Mouse (Mus musculus) limb, embryonic 11.5 days (tissue): Measurements from ENCODE around the gene Nptx1. TPM values are rescaled to one million over a fixed set of nuclear protein-coding genes. Genes with fewer than 3 reads are reported as not detected.

Experiments used
- ATAC-seq: fragments of 200-750 bp; cut with Nextera tagmentation; 2 replicates; pipeline ENCODE4 v1.8.0; 2017; ENCODE audit warnings: low read depth; ENCODE audit not compliant: insufficient number of reproducible peaks, low FRiP score, low TSS enrichment
- DNase-seq: peaks from one replicate; pipeline ENCODE4 v3.0.0-alpha.2; 2015; ENCODE audit warnings: low spot score
- H3K27ac ChIP-seq: fragments of 300-500 bp; sonication (generic); replicated peaks from 2 replicates; pipeline ENCODE4 v1.5.1; 2014; ENCODE audit warnings: low read depth, mild to moderate bottlenecking, low read length
- H3K27me3 ChIP-seq: fragments of 300-500 bp; sonication (generic); 2 replicates; pipeline ENCODE4 v1.6.1; 2014; ENCODE audit warnings: mild to moderate bottlenecking, low read length, mixed read lengths; ENCODE audit not compliant: control insufficient read depth, insufficient read depth
- H3K36me3 ChIP-seq: fragments of 300-500 bp; sonication (generic); 2 replicates; pipeline ENCODE4 v1.6.1; 2014; ENCODE audit warnings: mild to moderate bottlenecking, low read length, moderate library complexity, mixed read lengths; ENCODE audit not compliant: control insufficient read depth, insufficient read depth
- H3K4me1 ChIP-seq: fragments of 300-500 bp; sonication (generic); 2 replicates; pipeline ENCODE4 v1.6.1; 2014; ENCODE audit warnings: low read length, mixed read lengths; ENCODE audit not compliant: control insufficient read depth, insufficient read depth
- H3K4me2 ChIP-seq: fragments of 300-500 bp; sonication (generic); 2 replicates; pipeline ENCODE4 v1.6.1; 2014; ENCODE audit warnings: low read depth, mild to moderate bottlenecking, moderate library complexity; ENCODE audit not compliant: severe bottlenecking
- H3K4me3 ChIP-seq: fragments of 300-500 bp; sonication (generic); 2 replicates; pipeline ENCODE4 v1.5.1; 2014; ENCODE audit warnings: low read depth, low read length
- H3K9ac ChIP-seq: fragments of 300-500 bp; sonication (generic); 2 replicates; pipeline ENCODE4 v1.6.1; 2014; ENCODE audit warnings: mild to moderate bottlenecking, low read length
- H3K9me3 ChIP-seq: fragments of 300-500 bp; sonication (generic); 2 replicates; pipeline ENCODE4 v1.6.1; 2016; ENCODE audit warnings: low read length; ENCODE audit not compliant: control insufficient read depth
- WGBS: fragments of 180-500 bp; shearing (Covaris S2); extraction: QIAGEN DNeasy Blood & Tissue Kit; methylation state at CpG from one replicate; pipeline ENCODE4 v1.1.7; 2014; 5-methylcytosine and 5-hydroxymethylcytosine counted together
- polyA plus RNA-seq: library from polyadenylated mRNA; unstranded; fragments of >200 nt; fragmentation: Nextera tagmentation; extraction: Ambion mirVana; gene quantifications from 2 replicates; pipeline ENCODE4 v1.2.1, GENCODE M21; 2014

Nptx1 gene
- polyA plus RNA-seq, 1 experiment from 2014 or later = 0.29 TPM

GRCm38 (mm10) chr11:119514967-119515636 is 32.5 kb downstream of the Nptx1 start:
- Histone ChIP-seq H3K9ac (peak overlapping the region; percentile 37; the same call in 1 of the 2 replicates), H3K36me3 (no peaks in the 10 kb centered on the region), H3K27ac (no peak overlapping the region), H3K4me2 (peak overlapping the region; percentile 53), H3K4me3 (peak overlapping the region; percentile 15; the same call in 1 of the 2 replicates), H3K27me3 (peaks cover 9% of the 10 kb centered on the region; the same call in 1 of the 2 replicates), H3K4me1 (peaks cover 16% of the 10 kb centered on the region), H3K9me3 (no peaks in the 10 kb centered on the region)
- DNase-seq (peak; percentile 74), ATAC-seq (no peak)
- WGBS = 2% methylated on average over 21 of the region's 21 CpGs

- Histone ChIP-seq H3K27ac (no peak overlapping the region), H3K4me2 (peak overlapping the region; percentile 53), H3K4me3 (peak overlapping the region; percentile 15; the same call in 1 of the 2 replicates), H3K36me3 (no peaks in the 10 kb centered on the region), H3K4me1 (peaks cover 16% of the 10 kb centered on the region), H3K9me3 (no peaks in the 10 kb centered on the region), H3K9ac (no peak overlapping the region), H3K27me3 (peaks cover 9% of the 10 kb centered on the region; the same call in 1 of the 2 replicates)
- DNase-seq (no peak), ATAC-seq (no peak)
- WGBS = 50% methylated on average over 16 of the region's 16 CpGs
These were observed 33.3 kb downstream of the Nptx1 start for GRCm38 (mm10) chr11:119514108-119514860.

GRCm38 (mm10) chr11:119513038-119513659 is 34.4 kb downstream of the Nptx1 start:
- Histone ChIP-seq H3K27ac (no peak overlapping the region), H3K9ac (no peak overlapping the region), H3K4me1 (peaks cover 16% of the 10 kb centered on the region), H3K9me3 (no peaks in the 10 kb centered on the region), H3K27me3 (peaks cover 9% of the 10 kb centered on the region; the same call in 1 of the 2 replicates), H3K4me2 (no peak overlapping the region), H3K4me3 (no peak overlapping the region), H3K36me3 (peaks cover 1% of the 10 kb centered on the region; the same call in 1 of the 2 replicates)
- ATAC-seq (no peak), DNase-seq (no peak)
- WGBS = 50% methylated on average over 9 of the region's 9 CpGs

GRCm38 (mm10) chr11:119509165-119509776 is 38.3 kb downstream of the Nptx1 start:
- no peaks in the 10 kb centered on the region for H3K9me3 ChIP-seq
- peaks cover 3% of the 10 kb centered on the region; the same call in 1 of the 2 replicates for H3K4me1 ChIP-seq
- peaks cover 12% of the 10 kb centered on the region; the same call in 1 of the 2 replicates for H3K36me3 ChIP-seq
- H3K27me3 ChIP-seq = 0 out of 2 replicates have a peak, but pooled peaks cover 2% of the 10 kb centered on the region
- H3K9ac ChIP-seq = no peak overlapping the region
- H3K4me3 ChIP-seq = no peak overlapping the region
- no peak overlapping the region for H3K4me2 ChIP-seq
- ATAC-seq (no peak), DNase-seq (no peak)
- H3K27ac ChIP-seq = no peak overlapping the region
- WGBS = 79% methylated on average over 5 of the region's 5 CpGs

- Histone ChIP-seq H3K4me1 (no peaks in the 10 kb centered on the region), H3K4me3 (no peak overlapping the region), H3K27ac (no peak overlapping the region), H3K27me3 (no peaks in the 10 kb centered on the region), H3K9me3 (no peaks in the 10 kb centered on the region), H3K4me2 (no peak overlapping the region), H3K9ac (no peak overlapping the region), H3K36me3 (peaks cover 14% of the 10 kb centered on the region; the same call in 1 of the 2 replicates)
- DNase-seq (no peak), ATAC-seq (no peak)
- 83% methylated on average over 8 of the region's 8 CpGs for WGBS
These were observed 39.8 kb downstream of the Nptx1 start for GRCm38 (mm10) chr11:119507772-119508171.

- ATAC-seq = no peak
- no peaks in the 10 kb centered on the region for H3K9me3 ChIP-seq
- no peak overlapping the region for H3K27ac ChIP-seq
- no peaks in the 10 kb centered on the region for H3K4me1 ChIP-seq
- no peak overlapping the region for H3K9ac ChIP-seq
- WGBS = 75% methylated on average over 4 of the region's 4 CpGs
- H3K4me3 ChIP-seq = no peak overlapping the region
- no peak overlapping the region for H3K4me2 ChIP-seq
- no peaks in the 10 kb centered on the region for H3K27me3 ChIP-seq
- DNase-seq = no peak
- H3K36me3 ChIP-seq = peaks cover 14% of the 10 kb centered on the region; the same call in 1 of the 2 replicates
These were observed 41.2 kb downstream of the Nptx1 start for GRCm38 (mm10) chr11:119506386-119506785.

- ATAC-seq (peak; percentile 60; the same call in 1 of the 2 replicates), DNase-seq (peak; percentile 86)
- H3K9me3 ChIP-seq = no peaks in the 10 kb centered on the region
- no peak overlapping the region for H3K27ac ChIP-seq
- no peaks in the 10 kb centered on the region for H3K27me3 ChIP-seq
- no peak overlapping the region for H3K4me3 ChIP-seq
- no peaks in the 10 kb centered on the region for H3K4me1 ChIP-seq
- no peak overlapping the region for H3K4me2 ChIP-seq
- H3K36me3 ChIP-seq = peaks cover 20% of the 10 kb centered on the region; the same call in 1 of the 2 replicates
- no peak overlapping the region for H3K9ac ChIP-seq
These were observed 43.9 kb downstream of the Nptx1 start for GRCm38 (mm10) chr11:119503675-119504074.

- ATAC-seq = no peak
- Histone ChIP-seq H3K4me2 (no peak overlapping the region), H3K9ac (no peak overlapping the region), H3K36me3 (peaks cover 10% of the 10 kb centered on the region; the same call in 1 of the 2 replicates), H3K4me3 (no peak overlapping the region), H3K27me3 (no peaks in the 10 kb centered on the region), H3K27ac (no peak overlapping the region), H3K4me1 (no peaks in the 10 kb centered on the region), H3K9me3 (no peaks in the 10 kb centered on the region)
- no peak for DNase-seq
- 89% methylated on average over 2 of the region's 2 CpGs for WGBS
These were observed 47.5 kb downstream of the Nptx1 start for GRCm38 (mm10) chr11:119500011-119500410.
